Mouse (Mus musculus): ENCODE data around the gene March7. TPM values are rescaled to one million over a fixed set of nuclear protein-coding genes. Genes with fewer than 3 reads are reported as not detected.

Gene March7
- total and polyA plus RNA-seq, 3 experiments: 3.7 to 44.2 (median 35.6) TPM

DNA sequence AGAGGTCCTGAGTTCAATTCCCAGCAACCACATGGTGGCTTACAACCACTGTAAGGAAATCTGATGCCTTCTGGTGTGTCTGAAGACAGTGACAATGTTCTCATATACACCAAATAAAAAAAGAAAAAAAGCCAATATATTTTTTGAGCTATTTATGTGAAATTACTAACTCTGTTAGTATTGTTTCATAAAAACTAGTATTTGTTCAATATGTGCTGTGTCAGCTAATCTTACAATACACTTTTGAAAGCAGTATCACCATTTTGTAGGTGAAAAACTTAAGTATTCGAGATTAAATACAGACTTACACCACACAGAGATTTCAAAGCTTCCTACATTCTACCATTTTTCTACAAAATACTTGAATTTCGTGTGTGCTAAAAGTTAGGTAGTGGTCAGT, 5.0 kb downstream of the March7 start:
- no peak for DNase-seq

DNA sequence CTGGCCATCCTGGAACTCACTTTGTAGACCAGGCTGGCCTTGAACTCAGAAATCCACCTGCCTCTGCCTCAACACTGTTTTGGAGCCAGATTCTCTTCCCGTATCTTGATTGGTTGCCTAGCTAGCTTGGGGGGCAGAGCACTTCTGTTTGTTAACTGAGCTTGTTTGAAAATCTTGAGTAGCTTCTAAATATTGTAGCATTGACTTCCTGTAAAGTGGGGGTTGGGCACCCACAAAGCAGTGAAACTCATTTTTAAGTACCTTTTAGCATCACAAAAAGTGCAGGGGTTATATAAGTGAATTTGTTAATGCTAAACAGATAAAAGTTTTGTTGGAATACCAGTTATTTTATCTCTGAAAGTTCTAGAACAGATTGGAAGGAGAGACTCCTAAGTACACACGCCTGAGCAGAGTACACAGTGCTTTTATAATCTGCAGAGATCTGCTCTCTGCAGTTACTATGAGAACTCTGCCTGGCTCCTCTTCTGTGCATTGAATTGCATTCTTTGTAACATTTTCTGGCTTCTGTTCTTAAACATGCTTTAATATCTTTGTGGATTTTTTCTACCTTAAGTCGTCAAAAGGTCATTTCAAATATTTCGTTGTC, 7.0 kb downstream of the March7 start:
- DNase-seq: no peak

DNA sequence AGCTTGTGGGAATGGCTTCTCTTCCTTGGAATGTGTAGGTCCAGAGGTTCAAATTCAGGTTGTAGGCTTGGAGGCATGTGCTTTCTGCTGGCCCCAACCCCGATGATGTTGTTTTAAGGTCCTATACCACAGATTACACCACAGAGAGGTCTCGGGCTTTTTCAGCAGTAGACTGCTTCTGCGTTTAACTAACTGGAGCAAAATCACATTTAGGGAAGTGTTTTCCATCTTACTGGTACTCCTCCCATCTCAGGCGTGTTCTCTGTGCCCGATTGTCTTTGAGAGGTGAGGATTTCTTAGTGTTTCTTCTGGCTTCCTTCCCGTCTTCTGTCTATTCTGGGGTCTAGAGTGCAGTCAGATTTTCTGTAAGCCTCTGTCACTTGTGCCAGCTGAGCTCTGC, 7.9 kb downstream of the March7 start:
- DNase-seq: no peak

DNA sequence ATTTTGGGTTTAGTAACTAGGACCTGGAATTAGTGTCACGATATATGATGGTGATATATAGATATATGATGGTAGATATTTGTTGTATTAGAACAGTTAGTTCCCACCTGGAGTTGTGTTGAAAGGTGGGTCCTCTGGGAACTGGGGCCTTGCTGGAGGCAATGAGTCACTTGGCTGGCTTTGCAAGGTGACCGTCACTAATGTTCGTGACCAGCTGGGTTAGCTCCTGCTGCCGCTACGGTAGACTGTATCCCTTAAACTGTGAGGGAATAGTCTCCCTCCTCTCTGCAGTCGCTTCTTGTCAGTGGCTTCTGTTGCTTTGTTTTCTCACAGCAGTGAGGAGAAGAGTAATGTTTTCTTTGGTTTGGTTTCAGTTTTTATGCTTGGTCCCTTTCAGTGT, 11.5 kb downstream of the March7 start:
- peak; percentile 71 for DNase-seq

DNA sequence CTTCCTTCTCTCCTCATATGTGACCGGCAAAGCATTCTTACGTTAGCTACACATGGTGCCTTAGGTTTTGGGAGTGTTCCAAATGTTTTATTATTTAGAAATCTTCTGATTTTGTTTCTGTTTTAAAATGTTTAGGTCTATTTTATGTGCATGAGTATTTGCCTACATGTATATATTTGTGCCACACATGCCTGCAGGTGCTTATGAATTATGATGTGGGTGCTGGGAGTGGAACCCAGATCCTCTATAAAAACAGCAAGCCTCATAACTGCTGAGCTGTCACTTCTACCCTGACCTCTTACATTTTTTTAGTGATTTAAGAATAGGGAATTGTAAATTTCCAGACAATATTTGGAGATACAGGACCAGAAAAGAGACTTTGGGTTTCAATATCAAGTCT, 12.3 kb downstream of the March7 start:
- DNase-seq: no peak

DNA sequence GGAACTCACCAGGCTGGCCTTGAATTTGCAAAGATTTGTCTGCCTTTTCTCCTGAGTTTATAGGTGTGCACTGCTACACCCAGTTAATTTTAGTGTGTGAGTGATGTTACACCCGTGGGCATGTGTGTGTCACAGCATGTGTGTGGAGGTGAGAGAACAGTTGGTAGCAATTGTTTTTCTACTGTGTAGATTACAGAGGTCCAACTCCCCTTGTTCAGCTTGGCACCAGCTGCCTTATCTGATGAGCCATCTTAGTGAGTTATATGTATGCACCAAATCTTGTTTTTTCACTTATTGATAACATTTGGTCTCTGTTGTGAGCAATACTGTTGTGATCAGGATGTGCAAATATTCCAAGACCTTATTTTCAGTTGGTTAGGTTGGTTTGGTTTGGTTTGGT, 13.8 kb downstream of the March7 start:
- no peak for DNase-seq

DNA sequence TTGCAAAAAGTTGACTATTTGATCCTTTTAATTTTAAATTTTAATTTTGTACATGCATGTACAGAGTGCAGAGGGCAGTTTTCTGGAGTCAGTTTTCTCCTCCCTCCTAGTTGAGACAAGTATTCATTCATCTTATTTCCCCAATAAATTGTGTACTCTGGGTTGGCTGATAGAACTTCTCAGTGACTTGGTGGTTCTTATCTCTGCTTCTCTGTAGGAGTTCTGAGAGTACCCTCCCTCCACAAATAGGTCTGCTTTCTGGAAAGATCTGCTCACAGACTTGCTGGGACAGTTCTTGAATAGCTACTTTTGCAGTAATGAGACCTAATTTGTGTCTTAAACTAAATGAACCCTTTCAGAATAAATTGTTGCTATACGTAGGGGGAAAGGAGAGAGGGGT, 18.8 kb downstream of the March7 start:
- DNase-seq: no peak

DNA sequence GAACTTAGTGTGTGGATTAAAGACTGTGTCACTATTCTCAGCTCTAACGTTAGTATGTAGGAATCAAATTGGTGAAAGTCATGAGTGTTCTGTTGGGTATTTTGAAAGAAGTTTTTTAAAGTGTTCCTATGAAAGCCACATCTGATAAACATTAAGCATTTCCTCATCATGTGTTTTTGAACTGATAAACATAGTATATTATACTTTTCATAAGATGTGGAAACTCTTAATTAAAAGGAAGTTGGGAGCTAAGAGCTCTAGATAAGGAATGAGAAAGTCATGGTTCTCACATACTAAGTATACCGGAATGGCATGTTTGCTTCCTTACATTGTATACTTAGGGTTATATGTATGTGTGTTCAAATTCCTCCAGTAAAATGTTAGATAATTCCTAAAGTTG, 20.7 kb downstream of the March7 start:
- no peak for DNase-seq

DNA sequence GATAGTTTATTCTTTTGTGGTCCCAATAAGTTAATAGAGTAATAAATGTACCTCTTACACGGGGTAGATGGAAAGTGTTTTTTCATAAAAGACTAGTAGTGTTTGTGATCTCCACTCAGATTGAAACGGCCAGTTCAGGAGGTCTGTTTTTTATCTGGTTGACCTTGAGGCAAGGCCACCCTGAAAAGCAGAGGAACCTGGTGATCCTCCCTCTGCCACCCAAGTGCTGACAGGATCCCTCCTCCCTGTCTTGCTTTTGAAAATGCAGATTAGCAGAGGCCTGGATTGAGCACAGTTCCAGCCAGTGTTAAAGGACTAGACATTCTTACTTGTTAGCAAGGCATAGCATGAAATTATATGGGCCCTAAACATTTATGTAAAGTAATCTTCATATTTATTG, 23.5 kb downstream of the March7 start:
- DNase-seq: peak; percentile 59

DNA sequence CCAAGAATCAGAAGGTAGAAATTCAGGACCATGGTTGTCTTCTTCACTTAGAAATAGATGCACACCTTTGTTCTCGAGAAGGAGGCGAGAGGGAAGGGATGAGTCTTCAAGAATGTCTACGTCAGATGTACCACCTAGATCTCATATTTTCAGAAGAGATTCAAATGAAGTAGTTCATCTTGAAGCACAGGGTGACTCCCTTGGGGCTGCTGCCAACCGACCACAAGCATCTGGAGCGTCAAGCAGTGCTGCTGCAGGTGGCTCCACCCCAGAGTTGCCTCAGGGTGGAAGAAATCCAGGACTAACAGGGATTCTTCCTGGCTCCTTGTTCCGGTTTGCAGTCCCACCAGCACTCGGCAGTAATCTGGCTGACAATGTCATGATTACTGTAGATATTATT, 24.8 kb downstream of the March7 start:
- DNase-seq: no peak

DNA sequence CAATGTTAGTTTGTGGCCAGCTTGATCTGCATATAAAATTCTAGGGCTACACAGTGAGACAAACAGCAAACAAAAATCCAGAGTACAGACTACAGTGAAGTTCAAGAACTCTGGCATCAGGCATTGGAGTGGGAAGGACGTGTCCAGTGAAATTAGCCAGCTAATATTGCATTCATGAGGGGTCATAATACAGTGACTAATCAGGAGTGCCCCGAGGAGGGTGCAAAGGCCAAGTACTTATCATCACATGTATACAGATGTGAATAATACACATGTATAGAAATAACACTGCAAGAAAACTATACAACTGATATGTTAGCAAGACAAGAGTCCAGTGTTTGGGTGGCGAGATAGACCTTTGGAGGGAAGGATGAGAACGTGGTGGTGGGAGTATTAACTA, 43.1 kb downstream of the March7 start:
- DNase-seq: no peak

DNA sequence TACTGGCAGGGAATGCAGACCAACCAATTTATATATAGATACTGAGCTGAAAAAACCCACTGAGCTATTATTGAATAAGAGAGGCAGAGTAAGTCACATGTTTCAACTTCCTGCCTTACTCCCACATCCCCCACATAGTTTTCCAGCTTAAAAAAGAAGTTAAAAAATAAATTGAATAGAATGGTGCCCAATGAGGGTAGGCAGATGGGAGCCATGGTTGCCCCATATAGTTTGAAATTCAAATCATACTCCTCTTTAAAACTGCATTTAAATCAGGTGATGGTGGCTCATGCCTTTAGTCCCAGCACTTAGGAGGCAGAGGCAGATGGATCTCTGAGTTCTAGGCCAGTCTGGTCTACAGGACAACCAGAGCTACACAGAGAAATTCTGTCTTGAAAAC, 43.8 kb downstream of the March7 start:
- DNase-seq: no peak

DNA sequence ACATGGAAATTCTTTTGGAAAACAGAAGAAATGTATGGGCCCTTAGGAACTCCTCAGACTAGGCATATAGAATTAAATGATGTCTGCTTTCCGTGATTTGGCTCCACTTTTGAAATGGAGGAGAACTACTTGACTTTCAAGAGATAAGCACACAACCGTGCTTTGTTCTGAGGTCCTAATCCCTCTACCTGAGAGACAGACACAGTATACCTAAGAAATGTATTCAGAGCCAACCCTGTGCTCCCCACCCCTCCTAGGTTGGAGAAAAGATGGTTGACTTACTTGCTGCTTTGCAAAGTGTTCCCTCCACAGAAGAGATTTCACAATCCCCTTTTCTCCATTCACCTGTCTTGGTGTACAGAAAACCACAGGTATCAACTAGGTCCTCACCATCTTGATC, 47.1 kb downstream of the March7 start:
- no peak for DNase-seq

DNA sequence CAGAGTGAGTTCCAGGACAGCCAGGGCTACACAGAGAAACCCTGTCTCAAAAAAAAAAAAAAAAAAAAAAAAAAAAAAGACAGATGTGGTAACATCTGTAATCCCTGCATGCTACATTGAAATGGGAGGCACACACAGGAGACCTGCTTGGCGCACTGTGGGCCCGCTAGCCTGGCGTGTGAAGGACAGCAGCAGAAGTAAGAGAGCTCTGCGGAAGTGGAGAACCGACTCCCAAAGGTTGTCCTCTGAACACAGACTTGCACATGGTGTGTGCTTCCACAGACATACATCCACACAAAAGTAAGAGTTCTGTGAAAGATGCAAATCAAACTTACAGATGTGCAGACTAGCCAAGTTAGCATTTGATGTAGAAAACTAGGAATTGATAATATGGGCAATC, 49.5 kb downstream of the March7 start:
- DNase-seq: no peak

DNA sequence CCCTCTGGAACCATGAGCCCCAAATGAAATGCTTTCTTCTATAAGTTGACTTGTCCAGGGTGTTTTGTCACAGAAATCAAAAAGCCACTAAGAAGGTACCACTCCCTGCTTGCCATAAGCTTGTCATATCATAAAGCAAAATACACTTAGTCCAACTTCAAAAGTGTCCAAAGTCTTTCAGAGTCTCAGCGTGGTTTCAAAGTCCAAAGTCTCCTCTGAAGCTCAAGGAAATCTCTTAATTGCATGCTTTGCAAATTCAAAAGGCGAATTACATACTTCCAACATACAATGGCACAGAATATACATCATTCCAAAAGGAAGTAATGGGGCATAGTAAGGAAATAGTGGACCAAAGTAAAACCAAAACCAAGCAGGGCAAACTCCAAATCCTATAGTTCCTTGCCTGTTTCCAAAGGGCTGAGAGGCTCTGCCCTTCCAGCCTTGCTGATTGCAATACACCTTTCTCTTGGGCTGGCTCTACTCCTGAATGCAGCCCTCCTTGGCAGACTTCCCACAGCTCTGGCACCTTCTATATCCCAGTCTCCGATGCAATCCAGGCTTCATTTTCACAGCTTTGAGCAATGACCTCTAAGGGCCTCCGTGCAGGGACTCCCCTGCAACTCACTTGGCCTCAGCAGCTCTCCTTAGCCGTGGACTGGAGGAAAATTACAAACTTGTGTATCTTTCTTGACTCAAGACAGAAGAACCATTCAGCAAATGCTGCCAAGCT, 51.1 kb downstream of the March7 start:
- peak; percentile 5 for DNase-seq

DNA sequence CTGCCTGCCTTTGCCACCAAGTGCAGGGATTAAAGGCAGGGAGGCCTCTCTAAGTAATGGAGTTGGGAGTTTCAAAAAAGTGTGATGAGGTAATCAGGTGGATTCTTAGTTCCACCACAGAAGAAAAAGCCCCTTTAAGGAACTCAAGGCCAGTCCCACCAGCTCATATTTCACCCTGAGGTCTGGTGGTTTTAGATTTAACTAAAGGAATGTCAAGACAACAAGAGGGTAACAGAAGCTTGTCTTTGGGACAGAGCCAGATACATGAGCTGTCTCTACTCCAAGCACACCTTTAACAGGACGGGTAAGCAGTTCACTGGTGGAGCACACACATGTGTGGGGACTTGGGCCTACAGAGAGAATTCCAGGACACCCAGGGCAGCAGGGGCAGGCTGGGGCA, 57.9 kb downstream of the March7 start:
- DNase-seq: no peak

DNA sequence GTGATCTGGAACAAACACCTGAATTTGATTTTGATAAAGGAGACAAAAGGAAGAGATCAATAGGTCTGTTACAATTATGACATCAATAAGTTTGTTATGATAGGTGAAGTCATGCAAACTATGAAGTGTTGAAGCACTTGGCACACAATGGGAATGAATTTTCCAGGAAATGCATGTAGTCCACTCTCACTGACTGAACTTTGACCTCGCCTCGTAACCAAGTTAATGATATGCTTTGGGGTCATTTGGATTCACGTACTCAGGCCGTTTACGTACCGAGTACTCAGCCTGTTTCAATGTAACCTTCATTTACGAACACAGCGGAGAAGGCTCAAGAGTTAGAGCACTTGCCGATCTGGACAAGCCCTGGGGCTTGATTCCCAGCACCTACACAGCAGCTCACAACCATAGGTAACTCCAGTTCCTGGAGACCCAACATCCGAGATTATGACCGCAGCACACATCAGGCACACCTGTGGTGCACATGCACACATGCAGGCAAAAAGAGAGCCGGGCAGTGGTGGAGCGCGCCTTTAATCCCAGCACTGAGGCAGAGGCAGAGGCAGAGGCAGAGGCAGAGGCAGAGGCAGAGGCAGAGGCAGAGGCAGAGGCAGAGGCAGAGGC, 60.3 kb downstream of the March7 start:
- DNase-seq: no peak

DNA sequence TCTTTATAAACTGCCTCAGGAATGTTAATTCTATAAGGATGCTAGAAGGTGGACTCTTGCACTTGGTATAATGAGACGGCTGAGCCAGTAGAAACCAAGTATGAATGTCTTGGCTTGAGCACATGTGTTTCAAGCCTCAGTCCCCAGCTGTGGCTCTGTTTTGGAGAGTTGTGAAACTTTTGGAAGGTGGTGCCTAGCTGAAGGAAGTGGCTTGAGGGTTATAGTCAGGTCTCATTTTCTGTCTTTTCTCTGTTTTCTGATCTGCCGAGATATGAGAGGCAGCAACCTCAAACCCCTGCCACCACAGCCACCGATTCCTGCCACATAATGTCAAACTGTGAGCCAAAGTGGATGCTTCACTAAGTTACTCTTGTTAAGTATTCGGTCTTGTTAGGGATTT, 68.9 kb downstream of the March7 start:
- DNase-seq: no peak

DNA sequence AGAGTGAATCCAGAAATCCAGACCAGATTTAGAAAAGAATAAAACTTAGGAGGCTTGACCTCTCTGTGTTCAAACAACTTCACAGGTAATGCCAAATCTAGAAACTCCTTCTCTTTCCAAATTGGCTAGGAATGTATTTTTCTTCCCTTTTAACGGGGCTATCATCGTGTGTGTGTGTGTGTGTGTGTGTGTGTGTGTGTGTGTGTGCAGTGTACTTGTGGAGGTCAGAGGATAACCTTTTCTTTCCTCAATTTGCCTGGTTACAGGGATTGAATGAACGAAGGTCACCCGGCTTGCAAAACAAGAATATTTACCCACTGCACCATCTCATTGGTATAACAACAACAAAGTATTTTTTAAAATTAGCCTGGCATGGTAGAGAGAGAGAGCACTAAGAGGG, 72.9 kb downstream of the March7 start:
- DNase-seq: no peak

DNA sequence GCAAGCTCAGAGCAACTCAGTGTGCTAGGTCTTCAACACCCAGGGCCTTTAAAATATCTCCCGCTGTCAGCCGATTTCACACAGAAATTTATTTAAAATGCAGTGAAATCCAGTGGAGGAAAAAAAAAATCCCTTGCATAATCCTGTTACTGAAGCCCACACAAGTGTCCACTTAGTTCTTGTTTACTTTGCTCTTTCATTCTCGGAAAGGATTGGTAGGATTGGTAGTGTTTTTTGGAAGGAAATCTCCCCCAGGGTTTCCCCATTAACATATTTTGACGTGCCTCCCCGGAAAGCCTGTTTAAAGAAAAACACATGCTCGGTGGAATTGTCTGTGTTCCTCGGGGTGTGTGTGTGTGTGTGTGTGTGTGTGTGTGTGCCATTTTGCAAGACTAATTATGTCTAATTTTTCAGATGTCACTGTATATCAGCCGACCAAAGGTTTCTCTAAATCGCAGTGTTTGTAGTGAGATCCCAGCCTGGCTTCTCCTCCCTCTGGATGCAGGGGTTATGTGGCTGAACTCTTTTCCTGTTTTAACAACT, 73.6 kb downstream of the March7 start:
- DNase-seq: peak; percentile 46

DNA sequence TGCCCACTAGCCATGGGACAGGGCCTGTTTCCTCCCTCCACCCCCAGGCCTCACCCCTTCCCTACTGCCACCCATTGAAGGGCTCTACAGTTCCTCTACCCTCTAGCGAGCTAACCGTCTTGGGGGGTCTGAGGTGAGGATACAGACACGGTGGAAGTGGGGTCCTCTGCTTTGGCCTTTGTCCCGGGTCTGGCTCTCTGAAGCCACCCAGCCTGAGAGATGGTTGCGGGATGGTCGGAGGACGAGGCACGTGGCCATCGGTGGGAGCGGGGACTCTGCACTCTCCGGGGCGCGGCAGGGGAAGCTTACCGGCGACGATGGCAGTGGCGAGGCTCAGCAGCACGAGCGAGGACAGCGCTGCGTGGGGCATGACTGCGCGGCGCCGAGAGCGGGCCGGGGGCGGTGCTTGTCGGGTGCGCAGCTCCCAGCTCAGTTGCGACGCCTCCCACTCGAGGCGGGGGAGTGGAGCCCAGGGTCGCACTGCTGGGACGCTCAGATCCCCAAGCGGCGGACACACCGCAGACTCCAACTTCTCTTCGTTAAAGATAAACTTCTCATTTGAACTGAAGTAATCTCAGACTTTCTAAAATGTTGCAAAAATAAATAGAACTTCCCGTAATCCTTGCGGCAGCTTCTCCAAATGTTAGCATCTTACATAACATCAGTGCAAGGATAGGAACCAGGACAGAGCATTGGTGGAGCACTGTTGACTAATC, 74.2 kb downstream of the March7 start:
- DNase-seq: peak; percentile 89

DNA sequence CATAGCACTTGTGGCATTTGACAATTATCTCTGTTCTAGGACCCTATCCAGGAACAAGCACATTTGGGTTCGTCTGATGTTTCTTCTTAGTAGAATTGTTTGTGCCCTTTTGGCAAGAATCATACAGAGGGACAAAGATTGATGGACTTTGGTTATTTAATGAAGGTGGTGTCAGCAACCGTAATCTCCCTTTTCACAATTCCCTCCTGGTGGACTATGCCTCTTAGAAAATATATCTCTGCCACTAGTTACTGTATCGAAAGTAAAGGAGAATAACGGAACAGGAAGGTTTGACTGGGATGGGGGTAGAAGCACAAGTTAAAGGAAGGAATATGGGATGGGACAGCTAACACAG, 74.8 kb downstream of the March7 start, which contains the start of gene Cd302:
Gene Cd302 (minus strand): TSS at position 22 of the 355 bp plus-strand sequence.
- DNase-seq: no peak

DNA sequence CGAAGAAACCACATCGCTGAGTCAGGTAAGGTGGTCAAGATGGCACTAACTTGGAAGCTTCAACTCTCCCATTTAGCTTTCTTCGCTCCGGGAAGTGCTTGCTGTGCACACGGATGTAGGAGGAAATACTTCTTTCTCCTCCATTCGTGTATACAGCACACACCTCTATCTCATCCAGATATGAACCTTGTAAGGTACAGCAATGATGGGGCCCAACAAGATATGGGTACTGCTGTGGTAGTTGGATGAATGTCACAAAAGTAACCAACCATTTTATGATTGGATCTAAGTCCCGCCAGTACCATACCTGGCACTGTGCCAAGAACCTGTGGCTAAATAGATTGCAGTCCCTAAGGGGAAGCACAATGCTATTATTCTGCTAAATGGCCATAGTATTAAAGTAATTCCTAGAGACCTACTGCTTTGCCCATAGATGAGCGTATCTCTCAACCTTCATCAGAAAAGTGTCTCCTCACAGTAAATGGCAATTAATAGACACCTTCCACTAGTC, 75.5 kb downstream of the March7 start:
- no peak for DNase-seq

All from adrenal gland, adult 2 months (tissue).